Mouse (Mus musculus) cerebellum, adult 2 months (tissue): ENCODE results near the gene Ypel4.

Experiments used
- CTCF ChIP-seq: fragments of 200-500 bp; IDR thresholded peaks from 2 replicates; pipeline ENCODE4 v1.5.1; 2011; ENCODE audit warnings: low read depth, mild to moderate bottlenecking, control low read depth, low read length, moderate library complexity, borderline replicate concordance; ENCODE audit not compliant: insufficient read depth
- POLR2A ChIP-seq: fragments of 200-500 bp; IDR thresholded peaks from 2 replicates; pipeline ENCODE4 v1.6.1; 2011; ENCODE audit warnings: low read length, control low read depth, borderline replicate concordance; ENCODE audit not compliant: insufficient read depth

- TF ChIP-seq CTCF = no peak
- TF ChIP-seq POLR2A = no peak
These were observed 12.7 kb upstream of the Ypel4 start for GRCm38 (mm10) chr2:84721182-84721581.
